Mouse (Mus musculus) brain, embryonic 14.5 days (tissue): ENCODE measurements around the gene B830017H08Rik.

Experiments
- CTCF ChIP-seq: fragments of 200-500 bp; IDR thresholded peaks from 2 replicates; pipeline ENCODE4 v1.5.1; 2012; ENCODE audit warnings: inconsistent platforms, mild to moderate bottlenecking, moderate library complexity, borderline replicate concordance; ENCODE audit not compliant: insufficient read depth, insufficient read length; ENCODE audit errors: extremely low read depth
- POLR2A ChIP-seq: fragments of 200-500 bp; IDR thresholded peaks from 2 replicates; pipeline ENCODE4 v1.6.1; 2012; ENCODE audit warnings: mild to moderate bottlenecking, inconsistent platforms, borderline replicate concordance; ENCODE audit not compliant: poor library complexity, insufficient read depth, insufficient read length, severe bottlenecking; ENCODE audit errors: extremely low read depth

DNA sequence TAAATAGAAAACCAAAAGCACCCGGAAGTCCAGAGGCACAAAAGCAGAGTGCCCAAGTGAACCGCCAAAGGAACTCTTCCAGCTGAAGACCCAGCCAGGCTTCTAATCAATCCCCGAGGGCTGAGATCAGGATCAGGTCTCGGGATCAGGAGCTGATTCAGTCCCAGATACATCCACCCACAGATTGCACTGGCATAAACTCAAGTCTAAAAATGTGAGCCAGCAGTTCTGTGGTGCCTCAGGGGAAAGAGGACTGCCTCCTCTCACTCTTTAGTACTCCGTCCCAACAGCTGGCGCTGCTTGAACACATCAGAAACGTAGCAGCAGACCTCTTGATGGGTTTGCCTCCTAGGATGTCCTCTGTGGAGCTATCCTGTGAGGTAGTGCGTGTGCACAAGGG, 16.4 kb upstream of the B830017H08Rik start:
- no peak for TF ChIP-seq CTCF
- TF ChIP-seq POLR2A, result no peak
